Mouse (Mus musculus) right cerebral cortex, postnatal 14 days (tissue): ENCODE results near the gene Tmem9b.

ENCODE experiments used
- DNase-seq: peaks from one replicate; pipeline ENCODE4 v3.0.0; 2022

Gene Tmem9b

GRCm38 (mm10) chr7:109752008-109752925 lies at the start of gene Tmem9b:
TSS of gene Tmem9b (minus strand) at chr7:109752875.
- DNase-seq, result peak; percentile 84

GRCm38 (mm10) chr7:109800626-109801025 lies 48.0 kb upstream of the Tmem9b start:
- DNase-seq, result no peak

GRCm38 (mm10) chr7:109799168-109799567 lies 46.5 kb upstream of the Tmem9b start:
- no peak for DNase-seq

- DNase-seq, result no peak
Observed at GRCm38 (mm10) chr7:109795564-109795963, 42.9 kb upstream of the Tmem9b start.

- DNase-seq, result no peak
Observed at GRCm38 (mm10) chr7:109794556-109794955, 41.9 kb upstream of the Tmem9b start.

GRCm38 (mm10) chr7:109792759-109793158 lies 40.1 kb upstream of the Tmem9b start:
- DNase-seq, result peak; percentile 19

GRCm38 (mm10) chr7:109790818-109791217 lies 38.1 kb upstream of the Tmem9b start:
- no peak for DNase-seq

- no peak for DNase-seq
Observed at GRCm38 (mm10) chr7:109787860-109788259, 35.2 kb upstream of the Tmem9b start.

- no peak for DNase-seq
Observed at GRCm38 (mm10) chr7:109783281-109783680, 30.6 kb upstream of the Tmem9b start.

GRCm38 (mm10) chr7:109781470-109782203 lies 29.0 kb upstream of the Tmem9b start, which contains the start of gene Nrip3:
TSS of gene Nrip3 (minus strand) at chr7:109782025.
- DNase-seq, result peak; percentile 84

GRCm38 (mm10) chr7:109781087-109781469 lies 28.4 kb upstream of the Tmem9b start:
- DNase-seq, result no peak

- DNase-seq, result no peak
Observed at GRCm38 (mm10) chr7:109772251-109772650, 19.6 kb upstream of the Tmem9b start.

- no peak for DNase-seq
Observed at GRCm38 (mm10) chr7:109768699-109769383, 16.2 kb upstream of the Tmem9b start.

GRCm38 (mm10) chr7:109767575-109768350 lies 15.1 kb upstream of the Tmem9b start:
- DNase-seq, result no peak

- no peak for DNase-seq
Observed at GRCm38 (mm10) chr7:109764009-109764408, 11.3 kb upstream of the Tmem9b start.

GRCm38 (mm10) chr7:109756291-109756690 lies 3.6 kb upstream of the Tmem9b start:
- no peak for DNase-seq

- DNase-seq, result no peak
Observed at GRCm38 (mm10) chr7:109754034-109754433, 1.4 kb upstream of the Tmem9b start.

- DNase-seq, result no peak
Observed at GRCm38 (mm10) chr7:109751427-109752007, 1.2 kb downstream of the Tmem9b start.

- no peak for DNase-seq
Observed at GRCm38 (mm10) chr7:109747747-109748146, 4.9 kb downstream of the Tmem9b start.

- DNase-seq, result no peak
Observed at GRCm38 (mm10) chr7:109741703-109742102, 11.0 kb downstream of the Tmem9b start.

- no peak for DNase-seq
Observed at GRCm38 (mm10) chr7:109741060-109741459, 11.6 kb downstream of the Tmem9b start.

- no peak for DNase-seq
Observed at GRCm38 (mm10) chr7:109739822-109740370, 12.8 kb downstream of the Tmem9b start.
